Mouse (Mus musculus): ENCODE results near the gene Vmn2r44. TPM values are rescaled to one million over a fixed set of nuclear protein-coding genes. Genes with fewer than 3 reads are reported as not detected.

The Vmn2r44 gene
- polyA plus RNA-seq (2017; shearing (Covaris generic)) = under 1 TPM; 0.06 to 0.11 TPM

DNA sequence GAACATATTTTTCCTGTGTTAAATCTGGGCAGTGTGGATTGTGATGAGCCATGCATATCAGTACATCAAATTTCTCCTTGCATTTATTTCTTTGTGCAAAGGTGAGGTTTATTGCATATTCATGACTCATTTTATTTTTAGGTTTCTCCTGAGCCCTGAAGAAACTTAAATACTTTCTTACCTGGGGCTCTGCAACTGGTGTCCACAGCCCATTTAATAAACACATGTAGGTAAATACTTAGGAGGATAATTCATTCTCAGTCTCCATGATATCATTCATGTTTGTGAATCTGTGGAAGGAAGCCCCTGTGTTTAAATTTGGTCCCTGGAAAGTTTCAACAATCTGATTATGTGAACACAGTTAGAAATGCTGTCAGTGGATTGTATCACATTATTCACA lies at the start of gene Vmn2r44:
Gene Vmn2r44 (minus strand): TSS at position 101 of the 400 bp plus-strand sequence.

Other genes starting within 250 kb of the Vmn2r44 start
- not detected for gene Vmn2r41, start 221.7 kb downstream of the Vmn2r44 start, polyA plus RNA-seq (2017; shearing (Covaris generic))
- under 1 TPM; 0.07 to 0.54 TPM for gene Vmn2r42, start 183.0 kb downstream of the Vmn2r44 start, polyA plus RNA-seq (2017; shearing (Covaris generic))
- gene Vmn2r43, start 122.7 kb downstream of the Vmn2r44 start, polyA plus RNA-seq (2017; shearing (Covaris generic)) = not detected
- under 1 TPM in 1 of 2 experiments, not detected in 1; 0.22 TPM for gene Vmn2r45, start 105.7 kb upstream of the Vmn2r44 start, polyA plus RNA-seq (2017; shearing (Covaris generic))

All from inflammation-experienced regulatory T-cells (primary cell).